Mouse (Mus musculus) MEL (cell line): ENCODE data around the gene Itpr3. TPM values are rescaled to one million over a fixed set of nuclear protein-coding genes. Genes with fewer than 3 reads are reported as not detected.

Source experiments
- DNase-seq: peaks from one replicate; pipeline ENCODE4 v3.0.0; 2011; ENCODE audit warnings: low read depth, low spot score
- H3K27ac ChIP-seq: 2 replicates; pipeline ENCODE4 v1.5.1; 2012; ENCODE audit warnings: low read depth, mild to moderate bottlenecking, control low read depth, low read length, moderate library complexity; ENCODE audit not compliant: control insufficient read depth
- H3K27me3 ChIP-seq, 2 experiments: fragments of 150-350 bp in 1 of 2; sonication (generic) in 1 of 2; 2 replicates each; pipeline ENCODE4 v1.6.1; 2012; ENCODE audit warnings: low read length in 2 of 2, mild to moderate bottlenecking in 2 of 2, improper control_type of control experiment in 1 of 2, moderate library complexity in 1 of 2; ENCODE audit not compliant: insufficient read depth in 2 of 2, control insufficient read depth in 1 of 2
- H3K36me3 ChIP-seq, 2 experiments: 2 replicates each; pipeline ENCODE4 v1.6.1; 2012 to 2014; ENCODE audit warnings: low read length in 2 of 2, improper control_type of control experiment in 1 of 2, inconsistent platforms in 1 of 2, mild to moderate bottlenecking in 1 of 2; ENCODE audit not compliant: insufficient read depth in 2 of 2, control insufficient read depth in 1 of 2
- H3K4me1 ChIP-seq, 2 experiments: fragments of 150-350 bp in 1 of 2; sonication (generic) in 1 of 2; 2 replicates each; pipeline ENCODE4 v1.6.1; 2012; ENCODE audit warnings: low read length in 2 of 2, improper control_type of control experiment in 1 of 2, mild to moderate bottlenecking in 1 of 2; ENCODE audit not compliant: insufficient read depth in 2 of 2, control insufficient read depth in 1 of 2
- H3K4me3 ChIP-seq, 2 experiments: fragments of 150-350 bp in 1 of 2; sonication (generic) in 1 of 2; 2 replicates each; pipeline ENCODE4 v1.5.1; 2012; ENCODE audit warnings: low read depth in 2 of 2, low read length in 2 of 2, mild to moderate bottlenecking in 2 of 2, moderate library complexity in 2 of 2, control low read depth in 1 of 2, improper control_type of control experiment in 1 of 2; ENCODE audit not compliant: control insufficient read depth in 1 of 2, insufficient read depth in 1 of 2
- H3K79me2 ChIP-seq: 2 replicates; pipeline ENCODE4 v1.6.1; 2012; ENCODE audit warnings: mild to moderate bottlenecking, low read length, moderate library complexity; ENCODE audit not compliant: control insufficient read depth, poor library complexity, insufficient read depth
- H3K9ac ChIP-seq: 2 replicates; pipeline ENCODE4 v1.6.1; 2012; ENCODE audit warnings: low read depth, mild to moderate bottlenecking, control low read depth, low read length, moderate library complexity; ENCODE audit not compliant: control insufficient read depth, poor library complexity, severe bottlenecking
- H3K9me3 ChIP-seq: fragments of 150-350 bp; sonication (generic); replicated peaks from 2 replicates; pipeline ENCODE4 v1.6.1; 2012; ENCODE audit warnings: mild to moderate bottlenecking, low read length, improper control_type of control experiment, moderate library complexity; ENCODE audit not compliant: insufficient read depth
- CHD1 ChIP-seq: IDR thresholded peaks from 2 replicates; pipeline ENCODE4 v1.6.1; 2012; ENCODE audit warnings: low read depth, mild to moderate bottlenecking, inconsistent platforms, low read length, improper control_type of control experiment
- CHD2 ChIP-seq: IDR thresholded peaks from 2 replicates; pipeline ENCODE4 v1.6.1; 2011; ENCODE audit warnings: low read length, improper control_type of control experiment
- E2F4 ChIP-seq: IDR thresholded peaks from 2 replicates; pipeline ENCODE4 v1.6.1; 2011; ENCODE audit warnings: low read depth, low read length, improper control_type of control experiment, borderline replicate concordance
- EP300 ChIP-seq, 2 experiments: IDR thresholded peaks; 2 replicates each; pipeline ENCODE4 v1.6.1; 2011; ENCODE audit warnings: improper control_type of control experiment in 2 of 2, low read length in 2 of 2, low read depth in 1 of 2, mild to moderate bottlenecking in 1 of 2
- ETS1 ChIP-seq: IDR thresholded peaks from 2 replicates; pipeline ENCODE4 v1.6.1; 2012; ENCODE audit warnings: low read depth, mild to moderate bottlenecking, inconsistent platforms, low read length, improper control_type of control experiment, moderate library complexity
- GABPA ChIP-seq: IDR thresholded peaks from 2 replicates; pipeline ENCODE4 v1.6.1; 2012; ENCODE audit warnings: low read depth, mild to moderate bottlenecking, inconsistent platforms, low read length, improper control_type of control experiment, moderate library complexity
- GATA1 ChIP-seq: IDR thresholded peaks from 2 replicates; pipeline ENCODE4 v1.6.1; 2011; ENCODE audit warnings: low read depth, low read length, improper control_type of control experiment
- JUND ChIP-seq: IDR thresholded peaks from 2 replicates; pipeline ENCODE4 v1.6.1; 2011; ENCODE audit warnings: low read depth, mild to moderate bottlenecking, improper control_type of control experiment, low read length
- MAFK ChIP-seq: IDR thresholded peaks from 2 replicates; pipeline ENCODE4 v1.6.1; 2011; ENCODE audit warnings: low read depth, mild to moderate bottlenecking, low read length, improper control_type of control experiment, borderline replicate concordance
- MAX ChIP-seq: IDR thresholded peaks from 2 replicates; pipeline ENCODE4 v1.6.1; 2011; ENCODE audit warnings: low read length, improper control_type of control experiment
- MEF2A ChIP-seq: IDR thresholded peaks from 2 replicates; pipeline ENCODE4 v1.6.1; 2014; ENCODE audit warnings: low read depth, mild to moderate bottlenecking, inconsistent platforms, low read length, improper control_type of control experiment; ENCODE audit not compliant: poor library complexity, insufficient replicate concordance, severe bottlenecking; ENCODE audit errors: extremely low read depth
- MXI1 ChIP-seq: IDR thresholded peaks from 2 replicates; pipeline ENCODE4 v1.6.1; 2011; ENCODE audit warnings: mild to moderate bottlenecking, low read depth, low read length, improper control_type of control experiment
- MYC ChIP-seq: IDR thresholded peaks from 2 replicates; pipeline ENCODE4 v1.6.1; 2011; ENCODE audit warnings: low read depth, mild to moderate bottlenecking, low read length, improper control_type of control experiment, moderate library complexity
- NELFE ChIP-seq: IDR thresholded peaks from 2 replicates; pipeline ENCODE4 v1.6.1; 2011; ENCODE audit warnings: low read depth, low read length, improper control_type of control experiment
- NRF1 ChIP-seq: IDR thresholded peaks from 2 replicates; pipeline ENCODE4 v1.6.1; 2014; ENCODE audit warnings: low read depth, mild to moderate bottlenecking, inconsistent platforms, low read length, improper control_type of control experiment, moderate library complexity; ENCODE audit not compliant: poor library complexity, insufficient read depth, severe bottlenecking
- POLR2A ChIP-seq, 2 experiments: IDR thresholded peaks; 2 replicates each; pipeline ENCODE4 v1.6.1; 2011 to 2012; ENCODE audit warnings: low read length in 2 of 2, mild to moderate bottlenecking in 2 of 2, control low read depth in 1 of 2, improper control_type of control experiment in 1 of 2, low read depth in 1 of 2, moderate library complexity in 1 of 2; ENCODE audit not compliant: control insufficient read depth in 1 of 2, insufficient read depth in 1 of 2, poor library complexity in 1 of 2
- POLR2AphosphoS5 ChIP-seq: IDR thresholded peaks from 2 replicates; pipeline ENCODE4 v1.6.1; 2012; ENCODE audit warnings: low read depth, borderline replicate concordance, mild to moderate bottlenecking, inconsistent platforms, low read length, moderate library complexity, mixed read lengths
- RAD21 ChIP-seq: IDR thresholded peaks from 2 replicates; pipeline ENCODE4 v1.6.1; 2011; ENCODE audit warnings: mild to moderate bottlenecking, low read depth, low read length, improper control_type of control experiment
- RCOR1 ChIP-seq: IDR thresholded peaks from 2 replicates; pipeline ENCODE4 v1.6.1; 2012; ENCODE audit warnings: low read depth, mild to moderate bottlenecking, inconsistent platforms, low read length, improper control_type of control experiment
- SMC3 ChIP-seq: IDR thresholded peaks from 2 replicates; pipeline ENCODE4 v1.6.1; 2011; ENCODE audit warnings: low read depth, low read length, improper control_type of control experiment
- TAL1 ChIP-seq: IDR thresholded peaks from 2 replicates; pipeline ENCODE4 v1.6.1; 2012; ENCODE audit warnings: mild to moderate bottlenecking, inconsistent platforms, low read length, moderate library complexity, mixed read lengths
- TBP ChIP-seq: IDR thresholded peaks from 2 replicates; pipeline ENCODE4 v1.8.0; 2011; ENCODE audit warnings: low read depth, low read length, improper control_type of control experiment
- UBTF ChIP-seq: IDR thresholded peaks from 2 replicates; pipeline ENCODE4 v1.6.1; 2012; ENCODE audit warnings: low read depth, mild to moderate bottlenecking, inconsistent platforms, low read length, improper control_type of control experiment, moderate library complexity, borderline replicate concordance; ENCODE audit not compliant: insufficient read depth
- USF1 ChIP-seq: IDR thresholded peaks from 2 replicates; pipeline ENCODE4 v1.6.1; 2014; ENCODE audit warnings: low read depth, mild to moderate bottlenecking, inconsistent platforms, low read length, improper control_type of control experiment, moderate library complexity
- USF2 ChIP-seq, 2 experiments: IDR thresholded peaks; 2 replicates each; pipeline ENCODE4 v1.6.1; 2011 to 2012; ENCODE audit warnings: improper control_type of control experiment in 2 of 2, low read length in 2 of 2, borderline replicate concordance in 1 of 2, inconsistent platforms in 1 of 2, low read depth in 1 of 2, mild to moderate bottlenecking in 1 of 2; ENCODE audit not compliant: insufficient read depth in 1 of 2
- ZKSCAN1 ChIP-seq: IDR thresholded peaks from 2 replicates; pipeline ENCODE4 v1.6.1; 2012; ENCODE audit warnings: low read depth, mild to moderate bottlenecking, inconsistent platforms, low read length, improper control_type of control experiment, moderate library complexity
- ZMIZ1 ChIP-seq: IDR thresholded peaks from 2 replicates; pipeline ENCODE4 v1.6.1; 2012; ENCODE audit warnings: low read depth, mild to moderate bottlenecking, inconsistent platforms, low read length, improper control_type of control experiment, moderate library complexity
- ZNF384 ChIP-seq: IDR thresholded peaks from 2 replicates; pipeline ENCODE4 v1.6.1; 2012; ENCODE audit warnings: low read depth, mild to moderate bottlenecking, inconsistent platforms, low read length, improper control_type of control experiment
- polyA plus RNA-seq, 2 experiments: library from polyadenylated mRNA; stranded (reverse) in 1 of 2; unstranded in 1 of 2; fragments of >175 nt in 1 of 2; fragments of >200 nt in 1 of 2; gene quantifications; 2 replicates each; pipeline versions ENCODE4 v1.2.1 to v1.2.4; 2012; ENCODE audit warnings: low replicate concordance in 2 of 2, low read depth in 1 of 2; ENCODE audit not compliant: insufficient read length in 2 of 2, insufficient read depth in 1 of 2, missing spikeins in 1 of 2
- total RNA-seq: library from RNA; depleted of rRNA; stranded (reverse); fragments of 300-350 nt; gene quantifications from 2 replicates; pipeline ENCODE4 v1.2.3, GENCODE M21; 2012

Itpr3 gene
- total and polyA plus RNA-seq, 3 experiments: 7.3 to 11.4 TPM; not detected in 1

GRCm38 (mm10) chr17:27138396-27138795 is 81.3 kb downstream of the Itpr3 start:
- TF ChIP-seq RCOR1 (no peak), RAD21 (no peak), CHD1 (no peak), MYC (no peak), USF1 (no peak), MXI1 (no peak), ZKSCAN1 (no peak), MEF2A (no peak), TAL1 (no peak), TBP (no peak), MAFK (no peak), UBTF (no peak), GABPA (no peak)
- no peak for DNase-seq
- no peak overlapping the region for H3K27ac ChIP-seq

GRCm38 (mm10) chr17:27139304-27139703 is 82.2 kb downstream of the Itpr3 start:
- Histone ChIP-seq H3K79me2 (no peaks in the 10 kb centered on the region), H3K27ac (no peak overlapping the region), H3K36me3 (no peaks in the 10 kb centered on the region), H3K9ac (no peak overlapping the region), H3K9me3 (no peaks in the 10 kb centered on the region), H3K4me1 (0 out of 4 replicates have a peak, but pooled peaks cover 0 to 6% of the 10 kb centered on the region in 2 experiments), H3K4me3 (no peak overlapping the region), H3K27me3 (no peaks in the 10 kb centered on the region; a peak in 1 of 4 replicates)
- TF ChIP-seq MAX: no peak
- no peak for TF ChIP-seq USF1
- no peak for TF ChIP-seq NELFE
- TF ChIP-seq JUND: no peak
- TF ChIP-seq POLR2A (IDR thresholded peaks at IDR 0.05; ENCODE audit: control insufficient read depth in 1 of 2, insufficient read depth in 1 of 2, low read depth in 1 of 2, low read length in 2 of 2, poor library complexity in 1 of 2): no peak
- no peak for TF ChIP-seq UBTF
- no peak for TF ChIP-seq MAFK
- TF ChIP-seq CHD2: no peak
- TF ChIP-seq EP300 (IDR thresholded peaks at IDR 0.05; ENCODE audit: low read depth in 1 of 2, low read length in 2 of 2): no peak
- TF ChIP-seq USF2 (IDR thresholded peaks at IDR 0.05; ENCODE audit: borderline replicate concordance in 1 of 2, insufficient read depth in 1 of 2, low read depth in 1 of 2, low read length in 2 of 2): no peak
- TF ChIP-seq ZNF384: no peak
- TF ChIP-seq POLR2AphosphoS5: no peak
- no peak for TF ChIP-seq E2F4
- TF ChIP-seq MXI1: no peak
- no peak for TF ChIP-seq SMC3
- no peak for TF ChIP-seq ETS1
- TF ChIP-seq ZKSCAN1: no peak
- no peak for TF ChIP-seq GATA1
- no peak for TF ChIP-seq ZMIZ1
- TF ChIP-seq NRF1: no peak
- no peak for DNase-seq

More at GRCm38 (mm10) chr17:27138396-27138795, 81.3 kb downstream of the Itpr3 start:
- Histone ChIP-seq H3K9me3 (no peaks in the 10 kb centered on the region), H3K4me3 (no peak overlapping the region), H3K36me3 (no peaks in the 10 kb centered on the region), H3K27me3 (no peaks in the 10 kb centered on the region; a peak in 1 of 4 replicates), H3K79me2 (peaks cover 1% of the 10 kb centered on the region; the same call in 1 of the 2 replicates), H3K4me1 (peaks cover 0 to 6% of the 10 kb centered on the region in 2 experiments; a peak in 1 of 4 replicates), H3K9ac (no peak overlapping the region)
